ENCODE assay signal across 26 mouse cellular contexts in the genomic region with DNA sequence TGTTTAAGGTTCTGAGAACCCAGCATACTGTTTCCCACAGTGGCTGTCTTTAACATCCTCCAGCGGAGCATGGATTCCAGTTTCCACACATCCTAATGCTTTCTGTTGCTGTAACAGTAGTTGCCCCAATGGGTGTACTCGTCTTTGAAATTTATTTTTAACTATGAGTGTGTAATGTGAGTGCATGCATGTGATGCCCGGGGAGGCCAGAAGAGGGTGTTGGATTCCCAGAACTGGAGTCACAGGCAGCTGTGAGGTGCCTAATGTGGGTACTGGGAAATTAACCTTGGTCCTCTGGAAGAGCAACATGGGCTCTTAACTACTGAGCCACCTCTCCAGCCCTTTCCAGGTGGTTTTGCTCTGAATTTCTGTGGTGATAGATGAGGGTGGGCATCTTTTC. TPM values are rescaled to one million over a fixed set of nuclear protein-coding genes. Genes with fewer than 3 reads are reported as not detected.
DNase-seq lines count a peak whose midpoint lies in the region; ATAC-seq and TF ChIP-seq lines count a peak whose summit lies in the region.
"Had no signal": no experiment of that assay in that cellular context is flagged by ENCODE, and none has a peak within 500 bp of the region (broad histone marks: within the 10 kb centered on the region; RNA-seq: fewer than 3 reads in every experiment).

No protein-coding gene starts in this region.

- H3K27me3 ChIP-seq in liver, adult 2 months (ENCODE audit: control insufficient read depth, insufficient read depth, low read length): no peaks in the 10 kb centered on the region
- H3K27me3 ChIP-seq in liver, embryonic 12.5 days (replicated peaks): no peaks in the 10 kb centered on the region
- H3K27me3 ChIP-seq: embryonic facial prominence, embryonic 12.5 days; megakaryocyte, embryonic 14.5 days; midbrain, embryonic 12.5 days; neural tube, embryonic 13.5 days had no signal

- 0 out of 2 replicates have a peak, but pooled peaks have one; percentile 5 for TF ChIP-seq CTCF in liver, adult 2 months (IDR thresholded peaks at IDR 0.05; ENCODE audit: low read depth, low read length)

- DNase-seq in gastrocnemius, adult 8-10 months (ENCODE audit: low spot score in 2 of 2): peak; percentile 73 to 77
- no peak for DNase-seq in gastrocnemius, postnatal 4 days (ENCODE audit: low spot score in 2 of 2)
- DNase-seq in liver, adult 2 months (ENCODE audit: extremely low read depth, low read depth, low spot score): no peak
- DNase-seq in B cell, adult 2 months: peak; percentile 12 to 15
- peak; percentile 86 for DNase-seq in skeletal muscle tissue, adult 2 months (ENCODE audit: low read depth, low spot score)
- DNase-seq in frontal cortex, postnatal 25 days (ENCODE audit: low spot score in 2 of 2): no peak
- DNase-seq: adrenal gland, postnatal 25 days; cerebellum, adult 11-12 months; cerebellum, adult 9-11 months; embryo, embryonic 11 days; kidney, adult 8-10 months; kidney, postnatal 14 days; left cerebral cortex, postnatal 4 days; lung, adult 18-20 months; lung, postnatal 4 days; right cerebral cortex, postnatal 4 days had no signal

- no peak overlapping the region for H3K4me3 ChIP-seq in liver, adult 2 months (ENCODE audit: insufficient read depth, low read depth, low read length)
- no peak overlapping the region for H3K4me3 ChIP-seq in liver, embryonic 12.5 days
- H3K4me3 ChIP-seq: embryonic facial prominence, embryonic 12.5 days; megakaryocyte, embryonic 14.5 days; midbrain, embryonic 12.5 days; myocyte; neural tube, embryonic 13.5 days had no signal

- TF ChIP-seq POLR2A in liver, adult 2 months (IDR thresholded peaks at IDR 0.05; ENCODE audit: extremely low read depth, insufficient read depth, low read length): no peak

- WGBS in liver, adult 2 months: 94% methylated on average over 3 of the region's 3 CpGs
- WGBS in liver, embryonic 12.5 days (ENCODE audit: insufficient replicate concordance): 80% methylated on average over 3 of the region's 3 CpGs

- no peaks in the 10 kb centered on the region for H3K4me1 ChIP-seq in liver, adult 2 months (ENCODE audit: control insufficient read depth, insufficient read depth, low read length)
- H3K4me1 ChIP-seq in liver, embryonic 12.5 days: no peaks in the 10 kb centered on the region
- H3K4me1 ChIP-seq: embryonic facial prominence, embryonic 12.5 days; megakaryocyte, embryonic 14.5 days; midbrain, embryonic 12.5 days; neural tube, embryonic 13.5 days had no signal

- no peaks in the 10 kb centered on the region for H3K9me3 ChIP-seq in liver, embryonic 12.5 days (replicated peaks)
- H3K9me3 ChIP-seq: embryonic facial prominence, embryonic 12.5 days; megakaryocyte, embryonic 14.5 days; midbrain, embryonic 12.5 days; neural tube, embryonic 13.5 days had no signal

- no peak overlapping the region for H3K9ac ChIP-seq in liver, adult 2 months (ENCODE audit: low read depth, low read length)
- no peak overlapping the region for H3K9ac ChIP-seq in liver, embryonic 12.5 days
- H3K9ac ChIP-seq: embryonic facial prominence, embryonic 12.5 days; midbrain, embryonic 12.5 days; neural tube, embryonic 13.5 days had no signal

- H3K79me2 ChIP-seq in liver, adult 2 months (ENCODE audit: control insufficient read depth, insufficient read depth, low read length): no peaks in the 10 kb centered on the region

- ATAC-seq in liver, embryonic 12.5 days: no peak
- ATAC-seq: CD4-positive, CD25-positive, alpha-beta regulatory T cell, adult 4 months; forebrain, embryonic 14.5 days; hindbrain, embryonic 16.5 days; lung, postnatal 0 days had no signal

- H3K36me3 ChIP-seq in liver, adult 2 months (ENCODE audit: control insufficient read depth, insufficient read depth, low read length): peaks cover 2% of the 10 kb centered on the region; the same call in 1 of the 2 replicates
- H3K36me3 ChIP-seq in liver, embryonic 12.5 days: peaks cover 100% of the 10 kb centered on the region
- H3K36me3 ChIP-seq: embryonic facial prominence, embryonic 12.5 days had no signal

- no peak overlapping the region for H3K27ac ChIP-seq in liver, adult 2 months (replicated peaks; ENCODE audit: insufficient read depth, low read depth, low read length)
- H3K27ac ChIP-seq in liver, embryonic 12.5 days: no peak overlapping the region
- H3K27ac ChIP-seq: embryonic facial prominence, embryonic 12.5 days; midbrain, embryonic 12.5 days; neural tube, embryonic 13.5 days had no signal

- no peak overlapping the region for H3K4me2 ChIP-seq in liver, embryonic 12.5 days
- H3K4me2 ChIP-seq: embryonic facial prominence, embryonic 12.5 days; midbrain, embryonic 12.5 days; neural tube, embryonic 13.5 days had no signal

RNA-seq across cellular contexts. Expression of gene Nup210, which starts 49.6 kb away (rescaled TPM):
- 10 to 100 TPM; 20.1 to 27.6 (median 21.6) TPM for total RNA-seq in gastrocnemius, adult 8-10 months (2022)
- 10 to 100 TPM; 29.9 to 34.0 TPM for total RNA-seq in gastrocnemius, postnatal 4 days (2021)
- 12.2 and 14.9 TPM in 2 replicates for total RNA-seq in liver, adult 2 months (2014; rRNA removed)
- polyA plus RNA-seq in liver, adult 2 months (2012; rRNA removed): 13.8 and 18.3 TPM in 2 replicates
- 54.0 and 55.6 TPM in 2 replicates for polyA plus RNA-seq in liver, embryonic 12.5 days (2016; fragmentation: Nextera tagmentation; extraction: Ambion mirVana)

Comparison
In these comparisons a context has a peak if more than half of its experiments do, and no peak if none do; other contexts are left out.
1. DNase-seq: peak in gastrocnemius, adult 8-10 months (2 of 2), B cell, adult 2 months (2 of 2) and skeletal muscle tissue, adult 2 months (single experiment); none in gastrocnemius, postnatal 4 days (0 of 2), liver, adult 2 months (single experiment) and frontal cortex, postnatal 25 days (0 of 2).